9 mouse cellular contexts compared by ENCODE assay signal in genomic region chr15:102753170-102753569, GRCm38 (mm10). TPM values are rescaled to one million over a fixed set of nuclear protein-coding genes. Genes with fewer than 3 reads are reported as not detected.
DNase-seq lines count a peak whose midpoint lies in the region; ATAC-seq and TF ChIP-seq lines count a peak whose summit lies in the region.
"Had no signal": no experiment of that assay in that cellular context is flagged by ENCODE, and none has a peak within 500 bp of the region (broad histone marks: within the 10 kb centered on the region; RNA-seq: fewer than 3 reads in every experiment).

No protein-coding gene starts in this region.

- no peak overlapping the region for H3K27ac ChIP-seq in cerebellum, adult 2 months (ENCODE audit: insufficient read depth, low read length)
- H3K27ac ChIP-seq in midbrain, postnatal 0 days (ENCODE audit: low read depth, low read length), result no peak overlapping the region
- H3K27ac ChIP-seq: lung, embryonic 15.5 days had no signal

- no peak overlapping the region for H3K9ac ChIP-seq in midbrain, postnatal 0 days (replicated peaks; ENCODE audit: low read length, poor library complexity, severe bottlenecking)
- H3K9ac ChIP-seq: lung, embryonic 15.5 days had no signal

- H3K27me3 ChIP-seq in cerebellum, adult 2 months (ENCODE audit: control insufficient read depth, insufficient read depth, low read length), result no peaks in the 10 kb centered on the region
- H3K27me3 ChIP-seq in midbrain, postnatal 0 days (ENCODE audit: insufficient read depth, low read length), result no peaks in the 10 kb centered on the region; the same call in 1 of the 2 replicates

- DNase-seq in heart, adult 18-20 months, result peak; percentile 26 to 41
- no peak for DNase-seq in heart, adult 11 months
- DNase-seq in ES-CJ7 (ENCODE audit: low read depth, low spot score), result peak; percentile 94
- DNase-seq in cerebellum, adult 2 months, result peak in 1 of 2 experiments; percentile 36
- DNase-seq in gastrocnemius, postnatal 10 days, result peak; percentile 62
- DNase-seq in kidney, postnatal 4 days, result peak; percentile 69 to 78
- DNase-seq in midbrain, postnatal 0 days (ENCODE audit: low spot score), result peak; percentile 81
- peak; percentile 55 for DNase-seq in yolk sac, embryonic 10.5 days (ENCODE audit: low spot score)

- ATAC-seq in midbrain, postnatal 0 days (ENCODE audit: low FRiP score), result peak; percentile 57; the same call in 1 of the 2 replicates

- no peaks in the 10 kb centered on the region for H3K36me3 ChIP-seq in midbrain, postnatal 0 days (ENCODE audit: insufficient read depth, low read length)
- H3K36me3 ChIP-seq: lung, embryonic 15.5 days had no signal

- no peak overlapping the region for H3K4me2 ChIP-seq in midbrain, postnatal 0 days (ENCODE audit: low read depth, low read length, poor library complexity, severe bottlenecking)
- H3K4me2 ChIP-seq: lung, embryonic 15.5 days had no signal

- H3K9me3 ChIP-seq in midbrain, postnatal 0 days (ENCODE audit: low read length), result no peaks in the 10 kb centered on the region
- H3K9me3 ChIP-seq: lung, embryonic 15.5 days had no signal

- 14% methylated on average over 13 of the region's 13 CpGs for WGBS in cerebellum, adult 2 months
- 5% methylated on average over 13 of the region's 13 CpGs for WGBS in midbrain, postnatal 0 days

- TF ChIP-seq CTCF in cerebellum, adult 2 months (IDR thresholded peaks at IDR 0.05; ENCODE audit: borderline replicate concordance, insufficient read depth, low read depth, low read length), result peak; percentile 43; the same call in 1 of the 2 replicates
- TF ChIP-seq CTCF in midbrain, postnatal 0 days (IDR thresholded peaks at IDR 0.05), result peak; percentile 79

- peaks cover 3% of the 10 kb centered on the region for H3K4me1 ChIP-seq in cerebellum, adult 2 months (ENCODE audit: control insufficient read depth, insufficient read depth, low read length)
- 0 out of 2 replicates have a peak, but pooled peaks cover 6% of the 10 kb centered on the region for H3K4me1 ChIP-seq in midbrain, postnatal 0 days (ENCODE audit: insufficient read depth, low read length)
- H3K4me1 ChIP-seq: lung, embryonic 15.5 days had no signal

- no peak overlapping the region for H3K4me3 ChIP-seq in cerebellum, adult 2 months (replicated peaks; ENCODE audit: insufficient read depth, low read depth, low read length)
- no peak overlapping the region for H3K4me3 ChIP-seq in midbrain, postnatal 0 days (ENCODE audit: low read depth, low read length)
- H3K4me3 ChIP-seq: lung, embryonic 15.5 days had no signal

- no peak for TF ChIP-seq POLR2A in cerebellum, adult 2 months (IDR thresholded peaks at IDR 0.05; ENCODE audit: borderline replicate concordance, insufficient read depth, low read length)

RNA-seq across cellular contexts. Expression of gene Calcoco1, which starts 31.2 kb away (rescaled TPM):
- total RNA-seq in heart, adult 18-20 months (2021), result 100 to 1,000 TPM; 105 to 119 TPM
- polyA plus RNA-seq in cerebellum, adult 2 months (2012; rRNA removed), result 55.8 and 56.0 TPM in 2 replicates
- total RNA-seq in gastrocnemius, postnatal 10 days (2021), result 10 to 100 TPM; 45.0 to 51.1 TPM
- total RNA-seq in midbrain, postnatal 0 days (2014; rRNA removed), result 34.4 and 34.7 TPM in 2 replicates
- 27.1 and 27.2 TPM in 2 replicates for polyA plus RNA-seq in midbrain, postnatal 0 days (2015; fragmentation: Nextera tagmentation; extraction: Ambion mirVana)
